Mouse (Mus musculus) liver, embryonic 12.5 days (tissue): ENCODE results near the gene Ndufs8. TPM values are rescaled to one million over a fixed set of nuclear protein-coding genes. Genes with fewer than 3 reads are reported as not detected.

ENCODE experiments used
- ATAC-seq: fragments of 200-750 bp; cut with Nextera tagmentation; 2 replicates; pipeline ENCODE4 v1.8.0; 2017; ENCODE audit warnings: moderate number of reproducible peaks, mild to moderate bottlenecking, moderate library complexity
- H3K27ac ChIP-seq: fragments of 300-500 bp; sonication (generic); 2 replicates; pipeline ENCODE4 v1.5.1; 2016; ENCODE audit warnings: mild to moderate bottlenecking
- H3K27me3 ChIP-seq: fragments of 300-500 bp; sonication (generic); replicated peaks from 2 replicates; pipeline ENCODE4 v1.6.1; 2016; ENCODE audit warnings: mild to moderate bottlenecking, moderate library complexity
- H3K36me3 ChIP-seq: fragments of 300-500 bp; sonication (generic); 2 replicates; pipeline ENCODE4 v1.6.1; 2016; ENCODE audit warnings: mild to moderate bottlenecking, moderate library complexity
- H3K4me1 ChIP-seq: fragments of 300-500 bp; sonication (generic); 2 replicates; pipeline ENCODE4 v1.6.1; 2016
- H3K4me2 ChIP-seq: fragments of 300-500 bp; sonication (generic); 2 replicates; pipeline ENCODE4 v1.6.1; 2016; ENCODE audit warnings: mild to moderate bottlenecking, moderate library complexity
- H3K4me3 ChIP-seq: fragments of 300-500 bp; sonication (generic); 2 replicates; pipeline ENCODE4 v1.5.1; 2016; ENCODE audit warnings: mild to moderate bottlenecking, moderate library complexity
- H3K9ac ChIP-seq: fragments of 300-500 bp; sonication (generic); 2 replicates; pipeline ENCODE4 v1.6.1; 2016; ENCODE audit warnings: mild to moderate bottlenecking, moderate library complexity
- H3K9me3 ChIP-seq: fragments of 300-500 bp; sonication (generic); replicated peaks from 2 replicates; pipeline ENCODE4 v1.6.1; 2016; ENCODE audit warnings: mild to moderate bottlenecking, moderate library complexity
- WGBS: fragments of 180-500 bp; shearing (Covaris S2); methylation state at CpG from one replicate; pipeline ENCODE4 v1.1.7; 2016; ENCODE audit not compliant: insufficient replicate concordance; 5-methylcytosine and 5-hydroxymethylcytosine counted together
- polyA plus RNA-seq: library from polyadenylated mRNA; unstranded; fragments of >200 nt; fragmentation: Nextera tagmentation; extraction: Ambion mirVana; gene quantifications from 2 replicates; pipeline ENCODE4 v1.2.1, GENCODE M21; 2016

Ndufs8 gene
- polyA plus RNA-seq, 1 experiment from 2014 or later = 218 TPM

- no peak for ATAC-seq
- H3K27ac ChIP-seq = no peak overlapping the region
- no peaks in the 10 kb centered on the region for H3K27me3 ChIP-seq
- H3K4me3 ChIP-seq = no peak overlapping the region
- H3K9me3 ChIP-seq = no peaks in the 10 kb centered on the region
- peaks cover 18% of the 10 kb centered on the region for H3K36me3 ChIP-seq
- H3K4me1 ChIP-seq = no peaks in the 10 kb centered on the region; the same call in 1 of the 2 replicates
- H3K4me2 ChIP-seq = no peak overlapping the region
- no peak overlapping the region for H3K9ac ChIP-seq
Measured at GRCm38 (mm10) chr19:3871468-3871867, 41.1 kb downstream of the Ndufs8 start.

GRCm38 (mm10) chr19:3868290-3868689 lies 44.3 kb downstream of the Ndufs8 start:
- H3K4me3 ChIP-seq = no peak overlapping the region
- no peak for ATAC-seq
- no peaks in the 10 kb centered on the region for H3K27me3 ChIP-seq
- H3K36me3 ChIP-seq = peaks cover 29% of the 10 kb centered on the region
- 0 out of 2 replicates have a peak, but pooled peaks cover 2% of the 10 kb centered on the region for H3K4me1 ChIP-seq
- H3K4me2 ChIP-seq = no peak overlapping the region
- peaks cover 2% of the 10 kb centered on the region; the same call in 1 of the 2 replicates for H3K9me3 ChIP-seq
- WGBS = 77% methylated on average over 1 of the region's 1 CpGs
- no peak overlapping the region for H3K9ac ChIP-seq
- no peak overlapping the region for H3K27ac ChIP-seq

- Histone ChIP-seq H3K9ac (no peak overlapping the region), H3K4me3 (no peak overlapping the region), H3K9me3 (peaks cover 2% of the 10 kb centered on the region; the same call in 1 of the 2 replicates), H3K27ac (no peak overlapping the region), H3K36me3 (peaks cover 26% of the 10 kb centered on the region), H3K4me1 (peaks cover 20% of the 10 kb centered on the region), H3K4me2 (no peak overlapping the region), H3K27me3 (no peaks in the 10 kb centered on the region)
- no peak for ATAC-seq
- 68% methylated on average over 2 of the region's 2 CpGs for WGBS
Measured at GRCm38 (mm10) chr19:3864960-3865359, 47.6 kb downstream of the Ndufs8 start.

- no peak overlapping the region for H3K27ac ChIP-seq
- no peak overlapping the region for H3K9ac ChIP-seq
- H3K4me3 ChIP-seq = no peak overlapping the region
- WGBS = 55% methylated on average over 2 of the region's 2 CpGs
- peaks cover 2% of the 10 kb centered on the region; the same call in 1 of the 2 replicates for H3K9me3 ChIP-seq
- ATAC-seq = no peak
- peaks cover 20% of the 10 kb centered on the region for H3K4me1 ChIP-seq
- H3K4me2 ChIP-seq = no peak overlapping the region
- peaks cover 26% of the 10 kb centered on the region for H3K36me3 ChIP-seq
- H3K27me3 ChIP-seq = no peaks in the 10 kb centered on the region
Measured at GRCm38 (mm10) chr19:3862713-3863112, 49.9 kb downstream of the Ndufs8 start.

Other genes starting within 250 kb of the Ndufs8 start
- 2.7 TPM in 2 replicates for gene Lrp5, start 226.2 kb downstream of the Ndufs8 start, polyA plus RNA-seq
- 16.4 and 16.5 TPM in 2 replicates for gene 1810055G02Rik, start 204.5 kb downstream of the Ndufs8 start, polyA plus RNA-seq
- 12.5 and 13.4 TPM in 2 replicates for gene Kmt5b, start 145.4 kb downstream of the Ndufs8 start, polyA plus RNA-seq
- 25.5 and 26.7 TPM in 2 replicates for gene Chka, start 61.0 kb downstream of the Ndufs8 start, polyA plus RNA-seq
- 24.7 and 26.1 TPM in 2 replicates for gene Tcirg1, start 5.6 kb downstream of the Ndufs8 start, polyA plus RNA-seq
- gene Aldh3b1, start 17.0 kb upstream of the Ndufs8 start, polyA plus RNA-seq = 1.8 and 1.9 TPM in 2 replicates
- gene Unc93b1, start 22.4 kb upstream of the Ndufs8 start, polyA plus RNA-seq = 14.3 and 15.3 TPM in 2 replicates
- 0.04 TPM in 1 of 2 replicates, not detected in the other for gene Aldh3b3, start 45.9 kb upstream of the Ndufs8 start, polyA plus RNA-seq
- 0.14 and 0.22 TPM in 2 replicates for gene Aldh3b2, start 59.6 kb upstream of the Ndufs8 start, polyA plus RNA-seq
- 9.1 and 10.0 TPM in 2 replicates for gene Acy3, start 73.8 kb upstream of the Ndufs8 start, polyA plus RNA-seq
- gene Tbx10, start 80.0 kb upstream of the Ndufs8 start, polyA plus RNA-seq = 1.2 and 1.3 TPM in 2 replicates
- 18.6 and 21.0 TPM in 2 replicates for gene Nudt8, start 87.8 kb upstream of the Ndufs8 start, polyA plus RNA-seq
- gene Gm49405, start 87.9 kb upstream of the Ndufs8 start, polyA plus RNA-seq = 0.85 and 1.1 TPM in 2 replicates
- gene Doc2g, start 90.5 kb upstream of the Ndufs8 start, polyA plus RNA-seq = 1.3 and 1.5 TPM in 2 replicates
- 186 and 187 TPM in 2 replicates for gene Ndufv1, start 100.0 kb upstream of the Ndufs8 start, polyA plus RNA-seq
- gene Gstp1, start 125.2 kb upstream of the Ndufs8 start, polyA plus RNA-seq = 583 and 622 TPM in 2 replicates
- 6.2 and 7.3 TPM in 2 replicates for gene Gstp2, start 133.2 kb upstream of the Ndufs8 start, polyA plus RNA-seq
- gene Gstp3, start 146.8 kb upstream of the Ndufs8 start, polyA plus RNA-seq = 15.0 and 18.5 TPM in 2 replicates
- 0.37 and 0.53 TPM in 2 replicates for gene Cabp2, start 168.8 kb upstream of the Ndufs8 start, polyA plus RNA-seq
- gene Cdk2ap2, start 184.4 kb upstream of the Ndufs8 start, polyA plus RNA-seq = 93.2 and 101 TPM in 2 replicates
- gene Pitpnm1, start 187.2 kb upstream of the Ndufs8 start, polyA plus RNA-seq = 4.8 and 5.0 TPM in 2 replicates
- 42.0 and 43.6 TPM in 2 replicates for gene Aip, start 213.1 kb upstream of the Ndufs8 start, polyA plus RNA-seq
- not detected in 2 replicates for gene Gpr152, start 227.0 kb upstream of the Ndufs8 start, polyA plus RNA-seq
- gene Cabp4, start 231.3 kb upstream of the Ndufs8 start, polyA plus RNA-seq = 0.06 and 0.07 TPM in 2 replicates
- 86.5 and 86.9 TPM in 2 replicates for gene Coro1b, start 235.8 kb upstream of the Ndufs8 start, polyA plus RNA-seq
- 24.3 and 26.2 TPM in 2 replicates for gene Ptprcap, start 240.8 kb upstream of the Ndufs8 start, polyA plus RNA-seq